ENCODE assay signal across 15 mouse cellular contexts in the genomic region with DNA sequence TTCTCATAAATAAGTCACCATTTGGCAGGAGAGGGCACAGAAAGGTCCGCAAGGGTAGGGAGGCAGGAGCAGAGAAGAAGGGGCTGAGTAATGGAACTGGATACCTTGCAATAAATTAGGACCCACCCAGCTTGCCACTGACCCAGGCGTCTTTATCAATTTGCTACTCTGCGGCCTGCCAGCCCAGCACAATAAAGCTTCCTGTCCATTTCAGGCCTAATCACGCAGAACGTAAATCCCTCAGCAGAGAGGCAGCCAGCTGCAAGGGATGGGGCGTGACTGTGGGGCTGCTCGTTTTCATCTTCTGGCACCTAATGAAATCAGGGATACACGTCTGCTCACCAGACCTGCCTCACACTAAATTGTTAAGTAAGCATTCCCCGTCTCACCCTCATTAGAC.
A peak's percentile ranks its signal among the peaks of the same experiment; 100 is the strongest.
DNase-seq lines count a peak whose midpoint lies in the region; ATAC-seq and TF ChIP-seq lines count a peak whose summit lies in the region.
"Had no signal": no experiment of that assay in that cellular context is flagged by ENCODE, and none has a peak within 500 bp of the region (broad histone marks: within the 10 kb centered on the region; RNA-seq: fewer than 3 reads in every experiment).

No protein-coding gene starts in this region.

- no peak overlapping the region for H3K4me3 ChIP-seq in forebrain, embryonic 11.5 days (ENCODE audit: low read depth, low read length)
- H3K4me3 ChIP-seq in forebrain, embryonic 15.5 days, result no peak overlapping the region
- no peak overlapping the region for H3K4me3 ChIP-seq in kidney, postnatal 0 days (replicated peaks; ENCODE audit: low read depth, low read length)
- H3K4me3 ChIP-seq in cerebellum, adult 2 months (replicated peaks; ENCODE audit: insufficient read depth, low read depth, low read length), result no peak overlapping the region
- H3K4me3 ChIP-seq: embryonic facial prominence, embryonic 15.5 days; limb, embryonic 15.5 days; myocyte; stomach, embryonic 15.5 days had no signal

- ATAC-seq in forebrain, embryonic 11.5 days (replicated peaks; ENCODE audit: low FRiP score), result peak; percentile 72
- no peak for ATAC-seq in forebrain, embryonic 15.5 days (replicated peaks)
- no peak for ATAC-seq in kidney, postnatal 0 days (replicated peaks; ENCODE audit: low FRiP score, low read depth)

- TF ChIP-seq POLR2A in cerebellum, adult 2 months (IDR thresholded peaks at IDR 0.05; ENCODE audit: borderline replicate concordance, insufficient read depth, low read length), result no peak

- no peak for TF ChIP-seq CTCF in kidney, postnatal 0 days (IDR thresholded peaks at IDR 0.05; ENCODE audit: low read depth)
- no peak for TF ChIP-seq CTCF in cerebellum, adult 2 months (IDR thresholded peaks at IDR 0.05; ENCODE audit: borderline replicate concordance, insufficient read depth, low read depth, low read length)

- H3K9me3 ChIP-seq in forebrain, embryonic 11.5 days (ENCODE audit: control insufficient read depth, low read length), result no peaks in the 10 kb centered on the region
- no peaks in the 10 kb centered on the region for H3K9me3 ChIP-seq in forebrain, embryonic 15.5 days
- H3K9me3 ChIP-seq in kidney, postnatal 0 days (replicated peaks; ENCODE audit: low read length), result no peaks in the 10 kb centered on the region
- H3K9me3 ChIP-seq: embryonic facial prominence, embryonic 15.5 days; limb, embryonic 15.5 days; stomach, embryonic 15.5 days had no signal

- no peaks in the 10 kb centered on the region for H3K27me3 ChIP-seq in forebrain, embryonic 11.5 days (ENCODE audit: control insufficient read depth, insufficient read depth, low read length)
- H3K27me3 ChIP-seq in forebrain, embryonic 15.5 days, result no peaks in the 10 kb centered on the region
- H3K27me3 ChIP-seq in kidney, postnatal 0 days (ENCODE audit: insufficient read depth, low read length), result no peaks in the 10 kb centered on the region
- no peaks in the 10 kb centered on the region for H3K27me3 ChIP-seq in cerebellum, adult 2 months (ENCODE audit: control insufficient read depth, insufficient read depth, low read length)
- H3K27me3 ChIP-seq: embryonic facial prominence, embryonic 15.5 days; limb, embryonic 15.5 days; stomach, embryonic 15.5 days had no signal

- H3K36me3 ChIP-seq in forebrain, embryonic 11.5 days (ENCODE audit: control insufficient read depth, insufficient read depth, low read length), result no peaks in the 10 kb centered on the region
- H3K36me3 ChIP-seq in forebrain, embryonic 15.5 days, result no peaks in the 10 kb centered on the region
- H3K36me3 ChIP-seq in kidney, postnatal 0 days (ENCODE audit: insufficient read depth, low read length), result no peaks in the 10 kb centered on the region
- H3K36me3 ChIP-seq: embryonic facial prominence, embryonic 15.5 days; limb, embryonic 15.5 days; stomach, embryonic 15.5 days had no signal

- H3K4me2 ChIP-seq in forebrain, embryonic 11.5 days (ENCODE audit: low read depth, low read length, severe bottlenecking), result no peak overlapping the region
- H3K4me2 ChIP-seq in forebrain, embryonic 15.5 days (replicated peaks), result no peak overlapping the region
- no peak overlapping the region for H3K4me2 ChIP-seq in kidney, postnatal 0 days (ENCODE audit: low read length)
- H3K4me2 ChIP-seq: embryonic facial prominence, embryonic 15.5 days; limb, embryonic 15.5 days; stomach, embryonic 15.5 days had no signal

- no peak overlapping the region for H3K9ac ChIP-seq in forebrain, embryonic 11.5 days (ENCODE audit: low read length)
- H3K9ac ChIP-seq in forebrain, embryonic 15.5 days (replicated peaks), result no peak overlapping the region
- no peak overlapping the region for H3K9ac ChIP-seq in kidney, postnatal 0 days (ENCODE audit: low read depth, low read length)
- H3K9ac ChIP-seq: embryonic facial prominence, embryonic 15.5 days; limb, embryonic 15.5 days; stomach, embryonic 15.5 days had no signal

- DNase-seq in forebrain, embryonic 11.5 days (ENCODE audit: low spot score), result peak; percentile 62
- peak; percentile 4 for DNase-seq in kidney, postnatal 0 days (ENCODE audit: low spot score)
- DNase-seq in kidney, postnatal 36 days, result no peak
- peak; percentile 18 for DNase-seq in embryo, embryonic 9.5 days (ENCODE audit: extremely low spot score)
- DNase-seq in retina, embryonic 14.5 days (ENCODE audit: low spot score), result peak; percentile 70
- no peak for DNase-seq in cerebellum, adult 2 months
- DNase-seq in gastrocnemius, postnatal 4 days (ENCODE audit: low spot score in 2 of 2), result no peak
- DNase-seq: cerebellum, adult 8-10 months; lung, adult 2 months had no signal

- H3K4me1 ChIP-seq in forebrain, embryonic 11.5 days (replicated peaks; ENCODE audit: control insufficient read depth, insufficient read depth, low read length), result no peaks in the 10 kb centered on the region
- 0 out of 2 replicates have a peak, but pooled peaks cover 4% of the 10 kb centered on the region for H3K4me1 ChIP-seq in forebrain, embryonic 15.5 days
- no peaks in the 10 kb centered on the region for H3K4me1 ChIP-seq in kidney, postnatal 0 days (replicated peaks; ENCODE audit: insufficient read depth, low read length)
- no peaks in the 10 kb centered on the region for H3K4me1 ChIP-seq in cerebellum, adult 2 months (ENCODE audit: control insufficient read depth, insufficient read depth, low read length)
- H3K4me1 ChIP-seq: embryonic facial prominence, embryonic 15.5 days; limb, embryonic 15.5 days; stomach, embryonic 15.5 days had no signal

- 15% methylated on average over 9 of the region's 9 CpGs for WGBS in forebrain, embryonic 11.5 days
- WGBS in forebrain, embryonic 15.5 days, result 9% methylated on average over 9 of the region's 9 CpGs
- 6% methylated on average over 9 of the region's 9 CpGs for WGBS in kidney, postnatal 0 days
- WGBS in cerebellum, adult 2 months, result 32% methylated on average over 9 of the region's 9 CpGs

- no peak overlapping the region for H3K27ac ChIP-seq in forebrain, embryonic 11.5 days (ENCODE audit: low read depth, low read length)
- H3K27ac ChIP-seq in forebrain, embryonic 15.5 days (replicated peaks), result no peak overlapping the region
- H3K27ac ChIP-seq in kidney, postnatal 0 days, result no peak overlapping the region
- H3K27ac ChIP-seq in cerebellum, adult 2 months (ENCODE audit: insufficient read depth, low read length), result no peak overlapping the region
- H3K27ac ChIP-seq: embryonic facial prominence, embryonic 15.5 days; limb, embryonic 15.5 days; macrophage; stomach, embryonic 15.5 days had no signal

Comparison
In these comparisons a context has a peak if more than half of its experiments do, and no peak if none do; other contexts are left out.
1. DNase-seq: peak in forebrain, embryonic 11.5 days (single experiment), kidney, postnatal 0 days (single experiment), embryo, embryonic 9.5 days (single experiment) and retina, embryonic 14.5 days (single experiment); none in kidney, postnatal 36 days (0 of 2), cerebellum, adult 2 months (0 of 2) and gastrocnemius, postnatal 4 days (0 of 2).